Mouse (Mus musculus): Measurements from ENCODE around the gene Ehbp1l1. TPM values are rescaled to one million over a fixed set of nuclear protein-coding genes. Genes with fewer than 3 reads are reported as not detected.

Ehbp1l1 gene
- 105 and 122 TPM in 2 replicates for polyA plus RNA-seq (2012; rRNA removed)

DNA sequence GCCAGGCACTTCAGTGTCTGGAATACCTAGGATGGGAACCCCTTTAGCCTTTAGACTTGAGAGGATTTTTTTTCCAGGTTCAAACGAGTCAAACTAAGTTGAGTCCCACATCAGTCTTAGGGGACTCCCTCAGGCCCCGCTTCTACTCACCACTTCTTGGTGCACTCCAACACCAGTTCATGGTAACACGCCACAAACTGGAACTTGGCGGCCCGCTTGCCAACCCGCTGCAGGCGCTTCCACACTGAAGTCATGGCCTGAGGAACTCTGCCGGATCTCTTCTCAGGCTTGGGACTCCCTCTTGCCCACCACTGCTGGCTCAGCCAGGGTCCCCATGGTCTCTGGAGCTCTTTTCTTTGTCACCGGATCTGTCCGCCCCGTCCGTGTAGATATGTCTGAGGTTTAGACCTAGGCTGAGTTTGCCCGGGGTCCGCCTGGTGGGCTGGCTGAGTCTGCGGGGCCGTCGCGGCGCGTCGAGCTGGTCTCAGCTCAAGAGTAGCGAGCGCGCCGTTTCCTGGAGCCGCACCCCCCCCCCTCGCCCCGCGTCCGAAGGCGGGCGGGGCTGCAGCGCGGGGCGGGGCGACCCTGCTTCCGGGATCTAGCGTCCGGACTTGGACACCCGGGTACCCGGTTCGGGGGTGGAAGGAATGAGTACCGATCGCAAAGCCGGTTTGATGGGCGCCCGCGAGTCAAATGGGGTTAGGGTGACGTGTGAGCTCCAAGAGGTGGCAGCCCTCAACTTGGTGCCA is at the start of gene Ehbp1l1:
Gene Ehbp1l1, minus strand, starts transcription at position 551 of the 749 bp plus-strand sequence.
- H3K4me1 ChIP-seq (ENCODE audit: control insufficient read depth, insufficient read depth, low read length): peaks cover 44% of the 10 kb centered on the region

DNA sequence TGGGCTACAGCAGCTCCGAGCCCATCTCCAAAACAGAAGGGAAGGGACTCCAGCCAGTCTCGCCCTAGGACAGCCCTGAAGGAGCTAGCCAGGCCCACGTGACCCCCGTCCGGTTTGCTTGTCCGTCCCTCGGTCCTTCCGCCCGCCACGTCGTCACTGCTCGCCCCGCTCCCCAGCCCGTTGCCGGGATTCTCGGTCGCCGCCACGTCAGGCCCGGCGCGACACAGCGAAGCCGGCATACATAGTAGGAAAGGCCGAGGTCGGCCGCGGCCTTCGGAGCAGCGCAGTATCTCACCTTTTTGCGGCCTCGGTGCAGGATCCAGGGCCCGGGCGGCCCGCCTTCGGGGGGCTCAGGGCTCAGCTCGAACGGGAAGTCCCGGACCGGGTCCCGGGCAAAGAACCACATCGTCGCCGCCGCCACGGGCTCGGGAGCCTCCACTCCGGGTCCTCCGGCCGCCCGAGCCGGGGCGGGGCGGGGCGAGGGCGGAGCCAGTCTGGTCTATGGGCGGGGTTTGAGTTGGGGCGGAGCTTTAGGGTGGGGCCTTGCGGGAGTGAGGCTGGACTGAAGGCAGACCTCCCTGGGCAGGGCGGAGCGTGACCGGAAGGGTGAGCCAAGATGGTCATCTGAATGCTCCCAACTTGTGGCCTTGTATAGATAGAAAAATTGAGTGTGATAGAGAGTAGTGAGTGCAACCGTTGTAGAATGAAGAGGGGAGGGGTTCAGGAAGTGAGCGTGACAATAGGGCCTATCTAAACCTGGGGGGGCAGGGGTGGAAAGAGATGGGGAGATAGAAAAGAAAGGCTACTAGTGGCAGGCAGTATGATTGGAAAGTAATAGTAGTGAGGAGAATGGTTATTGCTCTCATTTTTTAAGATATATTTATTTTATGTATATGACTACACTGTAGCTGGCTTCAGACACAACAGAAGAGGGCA is 45.1 kb upstream of the Ehbp1l1 start, which contains the start of gene Scyl1:
Gene Scyl1, minus strand, starts transcription at position 495 of the 936 bp plus-strand sequence.
- Histone ChIP-seq H3K27ac (ENCODE audit: control insufficient read depth, insufficient read depth, low read depth, low read length) (peak within 1 kb of the TSS; percentile 58), H3K36me3 (ENCODE audit: control insufficient read depth, insufficient read depth, low read length) (no peaks in the 10 kb centered on the region; the same call in 1 of the 2 replicates), H3K27me3 (ENCODE audit: control insufficient read depth, insufficient read depth, low read length) (no peaks in the 10 kb centered on the region), H3K4me3 (ENCODE audit: control insufficient read depth, low read depth, low read length) (peak within 1 kb of the TSS; percentile 88), H3K4me1 (ENCODE audit: control insufficient read depth, insufficient read depth, low read length) (peaks cover 6% of the 10 kb centered on the region)
- TF ChIP-seq POLR2A (IDR thresholded peaks at IDR 0.05; ENCODE audit: control insufficient read depth, low read depth, low read length) (peak; percentile 75; the same call in 1 of the 2 replicates), CTCF (IDR thresholded peaks at IDR 0.05; ENCODE audit: control insufficient read depth, insufficient read depth, insufficient replicate concordance, low read depth, low read length) (no peak)

More for the DNA sequence above, at the start of gene Ehbp1l1:
- Histone ChIP-seq H3K36me3 (ENCODE audit: control insufficient read depth, insufficient read depth, low read length) (peaks cover 3% of the 10 kb centered on the region; the same call in 1 of the 2 replicates), H3K27me3 (ENCODE audit: control insufficient read depth, insufficient read depth, low read length) (no peaks in the 10 kb centered on the region), H3K4me3 (ENCODE audit: control insufficient read depth, low read depth, low read length) (peak within 1 kb of the TSS; percentile 91), H3K27ac (ENCODE audit: control insufficient read depth, insufficient read depth, low read depth, low read length) (peak within 1 kb of the TSS; percentile 84)
- no peak for TF ChIP-seq CTCF (IDR thresholded peaks at IDR 0.05; ENCODE audit: control insufficient read depth, insufficient read depth, insufficient replicate concordance, low read depth, low read length)
- peak; percentile 45 for TF ChIP-seq POLR2A (IDR thresholded peaks at IDR 0.05; ENCODE audit: control insufficient read depth, low read depth, low read length)

DNA sequence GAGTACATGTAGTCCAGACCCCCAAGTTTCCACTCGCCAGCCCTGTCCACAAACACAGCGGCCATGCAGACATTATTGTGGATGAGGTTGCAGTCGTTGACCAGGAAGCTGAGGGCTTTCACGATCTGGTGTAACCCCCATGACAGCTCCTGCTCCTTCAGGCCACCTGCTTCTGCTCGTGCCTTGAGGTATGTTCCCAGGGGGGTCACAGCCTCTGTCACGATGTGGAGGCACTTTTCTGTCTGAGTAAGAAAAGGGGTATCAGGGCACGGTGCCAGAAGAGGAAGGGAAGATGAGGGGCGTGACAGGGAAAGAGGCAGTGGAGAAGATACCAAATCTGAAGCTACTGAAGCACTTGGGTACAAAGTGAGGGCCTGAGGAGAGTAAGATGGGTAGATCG is 44.2 kb upstream of the Ehbp1l1 start:
- TF ChIP-seq POLR2A (IDR thresholded peaks at IDR 0.05; ENCODE audit: control insufficient read depth, low read depth, low read length) (no peak), CTCF (IDR thresholded peaks at IDR 0.05; ENCODE audit: control insufficient read depth, insufficient read depth, insufficient replicate concordance, low read depth, low read length) (no peak)
- H3K27ac ChIP-seq (ENCODE audit: control insufficient read depth, insufficient read depth, low read depth, low read length): no peak overlapping the region; the same call in 1 of the 2 replicates
- H3K27me3 ChIP-seq (ENCODE audit: control insufficient read depth, insufficient read depth, low read length): no peaks in the 10 kb centered on the region
- peak overlapping the region; percentile 88 for H3K4me3 ChIP-seq (ENCODE audit: control insufficient read depth, low read depth, low read length)
- H3K4me1 ChIP-seq (ENCODE audit: control insufficient read depth, insufficient read depth, low read length): peaks cover 6% of the 10 kb centered on the region
- no peaks in the 10 kb centered on the region; the same call in 1 of the 2 replicates for H3K36me3 ChIP-seq (ENCODE audit: control insufficient read depth, insufficient read depth, low read length)

DNA sequence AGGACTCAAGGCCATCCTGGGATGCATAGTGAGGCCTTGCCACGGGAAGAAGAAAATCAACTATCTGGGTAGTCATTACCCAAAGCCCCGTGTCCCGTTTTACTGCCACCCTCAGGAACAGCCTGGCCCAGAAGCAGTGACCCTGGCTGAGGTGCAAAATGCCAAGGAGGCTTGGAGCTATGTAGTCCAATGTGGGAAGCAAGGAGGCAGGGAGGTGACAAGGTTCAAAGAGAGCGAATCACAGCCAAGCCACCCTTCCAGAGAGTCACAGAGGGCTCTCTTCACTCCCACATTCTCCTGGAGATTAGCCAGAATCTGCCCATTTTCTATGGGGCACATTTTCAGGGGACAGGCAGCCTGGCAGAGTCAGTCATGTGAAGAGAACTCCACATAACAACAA is 41.2 kb upstream of the Ehbp1l1 start:
- TF ChIP-seq CTCF (IDR thresholded peaks at IDR 0.05; ENCODE audit: control insufficient read depth, insufficient read depth, insufficient replicate concordance, low read depth, low read length) (no peak), POLR2A (IDR thresholded peaks at IDR 0.05; ENCODE audit: control insufficient read depth, low read depth, low read length) (no peak)
- no peaks in the 10 kb centered on the region; the same call in 1 of the 2 replicates for H3K36me3 ChIP-seq (ENCODE audit: control insufficient read depth, insufficient read depth, low read length)
- H3K27me3 ChIP-seq (ENCODE audit: control insufficient read depth, insufficient read depth, low read length): no peaks in the 10 kb centered on the region
- H3K4me3 ChIP-seq (ENCODE audit: control insufficient read depth, low read depth, low read length): no peak overlapping the region
- H3K27ac ChIP-seq (ENCODE audit: control insufficient read depth, insufficient read depth, low read depth, low read length): no peak overlapping the region
- H3K4me1 ChIP-seq (ENCODE audit: control insufficient read depth, insufficient read depth, low read length): peaks cover 6% of the 10 kb centered on the region

DNA sequence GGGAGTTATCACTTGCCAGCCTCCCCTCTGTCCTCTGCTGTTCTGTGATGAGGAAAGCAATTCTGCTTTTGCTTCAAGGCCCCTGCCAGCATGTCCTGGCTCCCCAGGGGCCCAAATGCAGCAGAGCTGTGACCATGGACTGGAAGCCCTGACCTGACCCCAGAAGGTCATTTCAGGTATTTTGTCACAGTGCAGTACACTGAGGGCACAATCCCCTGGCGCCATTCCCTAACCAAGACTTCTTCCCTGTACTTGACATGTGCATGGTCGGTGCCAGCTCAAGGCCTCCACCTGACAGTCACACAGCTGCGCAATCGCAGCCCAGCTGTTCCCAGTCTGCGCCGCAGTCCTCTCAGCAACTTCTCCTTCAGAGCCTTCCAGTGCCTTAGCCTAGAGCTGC is 37.0 kb upstream of the Ehbp1l1 start:
- Histone ChIP-seq H3K4me3 (ENCODE audit: control insufficient read depth, low read depth, low read length) (no peak overlapping the region), H3K27me3 (ENCODE audit: control insufficient read depth, insufficient read depth, low read length) (no peaks in the 10 kb centered on the region), H3K4me1 (ENCODE audit: control insufficient read depth, insufficient read depth, low read length) (peaks cover 2% of the 10 kb centered on the region; the same call in 1 of the 2 replicates), H3K36me3 (ENCODE audit: control insufficient read depth, insufficient read depth, low read length) (peaks cover under 1% of the 10 kb centered on the region), H3K27ac (ENCODE audit: control insufficient read depth, insufficient read depth, low read depth, low read length) (no peak overlapping the region)
- TF ChIP-seq POLR2A (IDR thresholded peaks at IDR 0.05; ENCODE audit: control insufficient read depth, low read depth, low read length): no peak
- TF ChIP-seq CTCF (IDR thresholded peaks at IDR 0.05; ENCODE audit: control insufficient read depth, insufficient read depth, insufficient replicate concordance, low read depth, low read length): no peak

DNA sequence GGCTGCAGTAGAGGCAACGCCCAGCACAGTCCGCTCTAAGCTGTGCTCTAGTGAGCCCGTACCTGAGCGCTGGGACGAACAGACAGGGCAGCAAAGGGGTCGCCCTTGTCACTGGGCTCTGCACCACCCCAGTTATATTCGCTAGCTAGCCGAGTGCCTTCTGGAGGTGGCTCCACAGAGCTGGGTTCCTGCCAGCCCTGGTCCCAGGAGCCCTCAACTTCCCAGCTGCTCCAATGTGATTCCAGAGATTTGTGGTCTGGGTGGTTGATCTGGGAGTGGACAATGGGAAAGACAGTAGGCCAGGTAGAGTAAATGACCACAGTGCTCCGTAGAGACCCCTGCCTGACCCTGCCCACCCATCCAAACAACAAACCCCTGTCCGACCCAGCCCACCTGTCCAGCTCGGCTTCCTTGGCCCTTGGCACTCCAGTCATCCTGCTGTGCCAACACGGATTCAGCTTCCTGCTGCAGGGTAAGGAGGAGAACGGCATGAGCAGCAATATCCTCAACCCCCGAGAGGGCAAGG is 32.8 kb upstream of the Ehbp1l1 start:
- Histone ChIP-seq H3K4me1 (ENCODE audit: control insufficient read depth, insufficient read depth, low read length) (peaks cover 16% of the 10 kb centered on the region), H3K27ac (ENCODE audit: control insufficient read depth, insufficient read depth, low read depth, low read length) (no peak overlapping the region), H3K4me3 (ENCODE audit: control insufficient read depth, low read depth, low read length) (no peak overlapping the region), H3K27me3 (ENCODE audit: control insufficient read depth, insufficient read depth, low read length) (no peaks in the 10 kb centered on the region), H3K36me3 (ENCODE audit: control insufficient read depth, insufficient read depth, low read length) (peaks cover 2% of the 10 kb centered on the region)
- TF ChIP-seq CTCF (IDR thresholded peaks at IDR 0.05; ENCODE audit: control insufficient read depth, insufficient read depth, insufficient replicate concordance, low read depth, low read length) (no peak), POLR2A (IDR thresholded peaks at IDR 0.05; ENCODE audit: control insufficient read depth, low read depth, low read length) (no peak)
